Mouse (Mus musculus) thymus, adult 2 months (tissue): ENCODE data around the gene Ust. TPM values are rescaled to one million over a fixed set of nuclear protein-coding genes. Genes with fewer than 3 reads are reported as not detected.

Experiments
- DNase-seq: peaks from one replicate; pipeline ENCODE4 v3.0.0; 2021
- H3K27ac ChIP-seq: fragments of 200-500 bp; 2 replicates; pipeline ENCODE4 v1.5.1; 2012; ENCODE audit warnings: low read length, control low read depth; ENCODE audit not compliant: control insufficient read depth, insufficient read depth
- H3K27me3 ChIP-seq: fragments of 200-500 bp; 2 replicates; pipeline ENCODE4 v1.6.1; 2012; ENCODE audit warnings: mild to moderate bottlenecking, low read length, moderate library complexity, mixed read lengths; ENCODE audit not compliant: control insufficient read depth, insufficient read depth
- H3K36me3 ChIP-seq: fragments of 200-500 bp; 2 replicates; pipeline ENCODE4 v1.6.1; 2012; ENCODE audit warnings: mild to moderate bottlenecking, low read length, moderate library complexity; ENCODE audit not compliant: control insufficient read depth, insufficient read depth
- H3K4me1 ChIP-seq: fragments of 200-500 bp; replicated peaks from 2 replicates; pipeline ENCODE4 v1.6.1; 2012; ENCODE audit warnings: low read length; ENCODE audit not compliant: control insufficient read depth, insufficient read depth
- H3K4me3 ChIP-seq: fragments of 200-500 bp; 2 replicates; pipeline ENCODE4 v1.5.1; 2012; ENCODE audit warnings: mild to moderate bottlenecking, low read length, control low read depth, moderate library complexity; ENCODE audit not compliant: control insufficient read depth, insufficient read depth
- CTCF ChIP-seq: fragments of 200-500 bp; IDR thresholded peaks from 2 replicates; pipeline ENCODE4 v1.5.1; 2012; ENCODE audit warnings: mild to moderate bottlenecking, control low read depth, low read length, moderate library complexity, borderline replicate concordance; ENCODE audit not compliant: control insufficient read depth, poor library complexity, insufficient read depth; ENCODE audit errors: extremely low read depth
- POLR2A ChIP-seq: fragments of 200-500 bp; IDR thresholded peaks from 2 replicates; pipeline ENCODE4 v1.6.1; 2012; ENCODE audit warnings: mild to moderate bottlenecking, low read length, control low read depth, moderate library complexity; ENCODE audit not compliant: control insufficient read depth, poor library complexity, insufficient read depth; ENCODE audit errors: extremely low read depth
- WGBS: fragments of 180-500 bp; shearing (Covaris S2); methylation state at CpG from one replicate; pipeline ENCODE4 v1.1.7; 2018; 5-methylcytosine and 5-hydroxymethylcytosine counted together
- polyA plus RNA-seq: library from polyadenylated mRNA; depleted of rRNA; stranded (reverse); fragments of >200 nt; gene quantifications from 2 replicates; pipeline ENCODE4 v1.2.3, GENCODE M21; 2012

Ust gene
- polyA plus RNA-seq, 1 experiment = 2.9 TPM

DNA sequence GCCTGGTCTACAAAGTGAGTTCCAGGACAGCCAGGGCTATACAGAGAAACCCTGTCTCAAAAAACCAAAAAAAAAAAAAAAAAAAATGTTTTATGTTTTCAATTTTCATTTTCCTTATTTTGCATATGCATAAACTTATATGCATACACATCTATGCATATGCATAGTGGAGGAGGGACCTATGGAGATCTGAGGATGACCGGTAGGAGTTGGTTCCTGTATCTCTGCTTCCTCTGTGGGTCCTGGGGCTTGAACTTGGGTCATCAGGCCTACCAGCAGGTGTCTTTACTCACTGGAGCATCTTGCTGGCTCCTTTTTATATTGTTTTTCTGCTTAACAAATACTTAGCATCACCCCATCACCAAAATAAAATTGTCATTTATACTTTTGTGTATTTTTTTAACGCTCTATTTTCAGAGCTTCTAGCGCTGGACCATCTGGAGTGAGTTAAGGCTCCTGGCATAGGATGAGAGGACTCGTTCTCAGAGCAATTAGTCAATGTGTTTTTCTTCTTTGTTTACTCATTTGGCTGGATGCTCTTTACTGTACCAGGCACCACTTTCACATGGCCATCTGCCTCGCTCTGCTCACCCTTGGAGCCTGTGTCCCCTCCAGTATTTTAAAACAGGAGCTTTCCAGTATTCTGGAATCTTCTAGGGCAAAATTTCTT lies 290.8 kb downstream of the Ust start:
- Histone ChIP-seq H3K27ac (no peak overlapping the region), H3K36me3 (no peaks in the 10 kb centered on the region), H3K4me1 (peaks cover 4% of the 10 kb centered on the region), H3K27me3 (no peaks in the 10 kb centered on the region), H3K4me3 (no peak overlapping the region)
- WGBS = 93% methylated on average over 5 of the region's 5 CpGs
- DNase-seq = no peak
- TF ChIP-seq POLR2A = no peak
- no peak for TF ChIP-seq CTCF

GRCm38 (mm10) chr10:8226650-8227049 lies 292.0 kb downstream of the Ust start:
- no peak for TF ChIP-seq POLR2A
- TF ChIP-seq CTCF = no peak
- H3K27me3 ChIP-seq = no peaks in the 10 kb centered on the region
- H3K36me3 ChIP-seq = no peaks in the 10 kb centered on the region
- H3K27ac ChIP-seq = no peak overlapping the region
- peaks cover 4% of the 10 kb centered on the region for H3K4me1 ChIP-seq
- DNase-seq = peak; percentile 40
- WGBS = 22% methylated on average over 3 of the region's 3 CpGs
- no peak overlapping the region for H3K4me3 ChIP-seq

GRCm38 (mm10) chr10:8224641-8225040 lies 294.0 kb downstream of the Ust start:
- no peaks in the 10 kb centered on the region for H3K27me3 ChIP-seq

DNA sequence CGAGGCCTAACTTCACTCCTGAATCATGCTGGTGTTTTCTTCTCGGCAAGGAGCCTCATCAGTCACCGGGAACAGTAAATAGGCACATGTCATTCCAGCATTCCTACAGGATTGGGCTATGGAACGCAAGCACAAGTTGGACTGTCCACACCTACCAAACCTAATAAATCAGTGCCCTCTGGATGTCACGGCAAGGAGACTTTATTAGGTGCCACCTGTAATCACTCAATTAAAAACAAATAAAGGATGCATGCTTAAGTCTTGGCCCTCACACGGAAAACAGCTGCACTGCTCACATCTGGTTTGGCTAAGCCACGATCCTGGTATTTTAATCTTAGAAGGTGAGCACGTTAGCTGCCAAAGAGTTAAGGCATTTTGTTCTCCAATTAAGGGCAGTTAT lies 294.6 kb downstream of the Ust start:
- Histone ChIP-seq H3K27me3 (no peaks in the 10 kb centered on the region), H3K36me3 (no peaks in the 10 kb centered on the region), H3K27ac (no peak overlapping the region), H3K4me3 (no peak overlapping the region), H3K4me1 (peaks cover 4% of the 10 kb centered on the region)
- no peak for TF ChIP-seq POLR2A
- TF ChIP-seq CTCF = no peak
- 96% methylated on average over 8 of the region's 8 CpGs for WGBS
- no peak for DNase-seq

More at GRCm38 (mm10) chr10:8224641-8225040, 294.0 kb downstream of the Ust start:
- no peak overlapping the region for H3K4me3 ChIP-seq
- H3K4me1 ChIP-seq = peaks cover 4% of the 10 kb centered on the region
- H3K27ac ChIP-seq = no peak overlapping the region
- no peaks in the 10 kb centered on the region for H3K36me3 ChIP-seq
- WGBS = 80% methylated on average over 2 of the region's 2 CpGs
- no peak for DNase-seq
- TF ChIP-seq POLR2A (no peak), CTCF (no peak)

GRCm38 (mm10) chr10:8216946-8217345 lies 301.7 kb downstream of the Ust start:
- 94% methylated on average over 8 of the region's 8 CpGs for WGBS
- Histone ChIP-seq H3K36me3 (no peaks in the 10 kb centered on the region), H3K4me3 (no peak overlapping the region), H3K27me3 (no peaks in the 10 kb centered on the region), H3K27ac (no peak overlapping the region), H3K4me1 (peaks cover 17% of the 10 kb centered on the region)
- no peak for TF ChIP-seq CTCF
- TF ChIP-seq POLR2A = no peak
- no peak for DNase-seq

DNA sequence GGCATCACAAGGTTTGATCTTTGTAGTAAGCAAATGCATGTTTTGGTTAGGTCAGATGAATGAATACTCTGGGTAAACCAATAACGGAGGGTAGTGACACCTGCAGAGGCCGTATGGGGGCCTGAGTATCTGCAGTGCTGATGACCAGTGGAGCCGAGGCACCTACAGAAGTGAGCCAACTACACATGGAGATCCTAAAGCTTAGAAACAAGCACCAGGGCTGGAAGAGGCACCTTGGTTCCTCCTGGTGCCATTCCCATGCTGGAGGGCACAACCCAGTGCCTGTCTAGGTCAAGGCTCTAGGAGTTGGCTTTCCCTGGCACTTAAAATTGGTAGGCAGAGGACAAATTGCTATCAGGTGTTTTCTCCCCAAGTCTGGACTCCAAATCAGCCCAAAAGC lies 303.4 kb downstream of the Ust start:
- Histone ChIP-seq H3K4me3 (no peak overlapping the region), H3K4me1 (peaks cover 19% of the 10 kb centered on the region), H3K27me3 (no peaks in the 10 kb centered on the region), H3K27ac (no peak overlapping the region), H3K36me3 (no peaks in the 10 kb centered on the region)
- 100% methylated on average over 3 of the region's 3 CpGs for WGBS
- TF ChIP-seq CTCF (no peak), POLR2A (no peak)
- DNase-seq = no peak
